Mouse (Mus musculus) ES-E14 (cell line): ENCODE results near the gene Vmn1r7. TPM values are rescaled to one million over a fixed set of nuclear protein-coding genes. Genes with fewer than 3 reads are reported as not detected.
A peak's percentile ranks its signal among the peaks of the same experiment; 100 is the strongest.
"Not testable (repeated sequence)": the region's sequence is repeated elsewhere in the genome, so short reads cannot be mapped to it uniquely, and the experiment has no call there.

Experiments
- DNase-seq: peaks from one replicate; pipeline ENCODE4 v3.0.0-alpha.2; 2013; ENCODE audit warnings: low read depth, low spot score
- H3K27ac ChIP-seq: 2 replicates; pipeline ENCODE4 v1.5.1; 2012; ENCODE audit warnings: low read depth, mild to moderate bottlenecking, low read length, moderate library complexity, mixed read lengths; ENCODE audit not compliant: poor library complexity, insufficient read depth, severe bottlenecking
- H3K36me3 ChIP-seq: 2 replicates; pipeline ENCODE4 v1.6.1; 2012; ENCODE audit warnings: mild to moderate bottlenecking, low read length, moderate library complexity, mixed read lengths; ENCODE audit not compliant: control insufficient read depth, poor library complexity, insufficient read depth, severe bottlenecking
- H3K4me1 ChIP-seq, 2 experiments: fragments of 150-350 bp in 1 of 2; sonication (generic) in 1 of 2; 2 replicates each; pipeline ENCODE4 v1.6.1; 2012; ENCODE audit warnings: low read length in 2 of 2, mild to moderate bottlenecking in 1 of 2, mixed read lengths in 1 of 2; ENCODE audit not compliant: control insufficient read depth in 2 of 2, insufficient read depth in 2 of 2, poor library complexity in 1 of 2
- H3K4me3 ChIP-seq, 2 experiments: fragments of 150-350 bp in 1 of 2; sonication (generic) in 1 of 2; 2 replicates each; pipeline ENCODE4 v1.5.1; 2012; ENCODE audit warnings: low read length in 2 of 2, low read depth in 1 of 2, mild to moderate bottlenecking in 1 of 2, mixed read lengths in 1 of 2; ENCODE audit not compliant: insufficient read depth in 1 of 2, poor library complexity in 1 of 2, severe bottlenecking in 1 of 2
- H3K9ac ChIP-seq: 2 replicates; pipeline ENCODE4 v1.6.1; 2012; ENCODE audit warnings: low read depth, mild to moderate bottlenecking, low read length, mixed read lengths; ENCODE audit not compliant: poor library complexity, insufficient read depth, severe bottlenecking
- H3K9me3 ChIP-seq: fragments of 150-350 bp; sonication (generic); 2 replicates; pipeline ENCODE4 v1.6.1; 2012; ENCODE audit warnings: low read depth, mild to moderate bottlenecking, low read length; ENCODE audit not compliant: control insufficient read depth, insufficient read depth
- CHD2 ChIP-seq: IDR thresholded peaks from 2 replicates; pipeline ENCODE4 v1.6.1; 2014; ENCODE audit warnings: mild to moderate bottlenecking, low read depth, low read length, inconsistent platforms
- HCFC1 ChIP-seq: IDR thresholded peaks from 2 replicates; pipeline ENCODE4 v1.6.1; 2012; ENCODE audit warnings: low read length, inconsistent platforms, borderline replicate concordance; ENCODE audit not compliant: insufficient read depth
- MAFK ChIP-seq: IDR thresholded peaks from 2 replicates; pipeline ENCODE4 v1.6.1; 2014; ENCODE audit warnings: mild to moderate bottlenecking, low read depth, low read length, inconsistent platforms; ENCODE audit not compliant: insufficient read depth
- ZC3H11A ChIP-seq: IDR thresholded peaks from 2 replicates; pipeline ENCODE4 v1.6.1; 2012; ENCODE audit warnings: low read depth, mild to moderate bottlenecking, inconsistent platforms, low read length, borderline replicate concordance
- ZNF384 ChIP-seq: IDR thresholded peaks from 2 replicates; pipeline ENCODE4 v1.6.1; 2012; ENCODE audit warnings: low read depth, low read length, inconsistent platforms
- in situ Hi-C, 2 experiments: fragments of 600-800 bp; cut with MboI; formaldehyde crosslinking; loops; one replicate each; pipeline ENCODE4 v1.15.1; 2025; ENCODE audit warnings: low sequenced_read_pairs in 2 of 2, inconsistent platforms in 1 of 2; ENCODE audit not compliant: unreplicated experiment in 2 of 2
- total RNA-seq: library from RNA; depleted of rRNA; stranded (reverse); fragments of 300-350 nt; gene quantifications from 2 replicates; pipeline ENCODE4 v1.2.3, GENCODE M21; 2012; rRNA removed

Gene Vmn1r7
- not detected in 2 replicates for total RNA-seq

GRCm38 (mm10) chr6:57025224-57025623 lies at the start of gene Vmn1r7:
Gene Vmn1r7, minus strand, starts transcription at chr6:57025324.
- H3K9me3 ChIP-seq, result not testable (repeated sequence)

GRCm38 (mm10) chr6:57066487-57066886 lies 41.4 kb upstream of the Vmn1r7 start, which contains the start of gene Vmn1r9:
Gene Vmn1r9, plus strand, starts transcription at chr6:57066787.
- DNase-seq, result no peak
- no peak within 1 kb of the TSS for H3K9ac ChIP-seq
- H3K36me3 ChIP-seq, result no peaks in the 10 kb centered on the region
- H3K4me1 ChIP-seq, result no peaks in the 10 kb centered on the region
- TF ChIP-seq MAFK (no peak), CHD2 (no peak), HCFC1 (no peak)
- no peak within 1 kb of the TSS for H3K27ac ChIP-seq
- H3K4me3 ChIP-seq, result no peak within 1 kb of the TSS
- in situ Hi-C loops, result no loop called here
- no peaks in the 10 kb centered on the region for H3K9me3 ChIP-seq

More at GRCm38 (mm10) chr6:57025224-57025623, at the start of gene Vmn1r7:
- H3K4me3 ChIP-seq, H3K36me3 ChIP-seq, in situ Hi-C loops, H3K9ac ChIP-seq, H3K4me1 ChIP-seq, DNase-seq, H3K27ac ChIP-seq: not testable (repeated sequence)

- H3K9ac ChIP-seq, result no peak overlapping the region
- H3K27ac ChIP-seq, result no peak overlapping the region
- H3K9me3 ChIP-seq, result no peaks in the 10 kb centered on the region
- TF ChIP-seq HCFC1 (no peak), MAFK (peak; percentile 47; the same call in 1 of the 2 replicates), CHD2 (no peak), ZNF384 (no peak)
- no peak overlapping the region for H3K4me3 ChIP-seq
- peak; percentile 24 for DNase-seq
- H3K36me3 ChIP-seq, result no peaks in the 10 kb centered on the region
- in situ Hi-C loops, result no loop called here
- H3K4me1 ChIP-seq, result no peaks in the 10 kb centered on the region
Measured at GRCm38 (mm10) chr6:57063730-57064129, 38.6 kb upstream of the Vmn1r7 start.

- no peak overlapping the region for H3K4me3 ChIP-seq
- no peaks in the 10 kb centered on the region for H3K36me3 ChIP-seq
- no peaks in the 10 kb centered on the region for H3K9me3 ChIP-seq
- no peak overlapping the region for H3K9ac ChIP-seq
- DNase-seq, result no peak
- no peak overlapping the region for H3K27ac ChIP-seq
- no peaks in the 10 kb centered on the region for H3K4me1 ChIP-seq
- in situ Hi-C loops, result no loop called here
- TF ChIP-seq ZNF384, result no peak
- no peak for TF ChIP-seq CHD2
- TF ChIP-seq HCFC1, result no peak
- no peak for TF ChIP-seq MAFK
- no peak for TF ChIP-seq ZC3H11A
Measured at GRCm38 (mm10) chr6:57034674-57035073, 9.6 kb upstream of the Vmn1r7 start.

- H3K4me3 ChIP-seq, result no peak within 1 kb of the TSS
- in situ Hi-C loops, result no loop called here
- TF ChIP-seq MAFK, result no peak
- TF ChIP-seq HCFC1, result no peak
- no peak for TF ChIP-seq ZNF384
- no peak for TF ChIP-seq CHD2
- TF ChIP-seq ZC3H11A, result no peak
- no peak for DNase-seq
- H3K9me3 ChIP-seq, result no peaks in the 10 kb centered on the region
- H3K9ac ChIP-seq, result no peak within 1 kb of the TSS
- no peaks in the 10 kb centered on the region for H3K36me3 ChIP-seq
- H3K4me1 ChIP-seq, result no peaks in the 10 kb centered on the region
- H3K27ac ChIP-seq, result no peak within 1 kb of the TSS
Measured at GRCm38 (mm10) chr6:57031984-57032383, 6.9 kb upstream of the Vmn1r7 start, which contains the start of gene Vmn1r8. Gene Vmn1r8, plus strand, starts transcription at chr6:57032284.
